Mouse (Mus musculus): ENCODE results near the gene Srsf7. TPM values are rescaled to one million over a fixed set of nuclear protein-coding genes. Genes with fewer than 3 reads are reported as not detected.

Srsf7 gene
- 328 and 372 TPM in 2 replicates for polyA plus RNA-seq (2011; ENCODE audit: insufficient read depth, insufficient read length, low read depth, missing spikeins)

GRCm38 (mm10) chr17:80206671-80207581 lies at the start of gene Srsf7, which contains the start of gene Ttc39d:
Gene Srsf7 (minus strand): TSS chr17:80207307.
Gene Ttc39d (plus strand): TSS chr17:80207460.
- peak within 1 kb of the TSS; percentile 96 for H3K4me3 ChIP-seq (ENCODE audit: low read depth, low read length)
- H3K36me3 ChIP-seq (ENCODE audit: control insufficient read depth, insufficient read depth, low read length, poor library complexity, severe bottlenecking): peaks cover 40% of the 10 kb centered on the region
- peak within 1 kb of the TSS; percentile 56 for H3K27ac ChIP-seq (ENCODE audit: insufficient read depth, low read length)
- peak; percentile 69; the same call in 1 of the 2 replicates for TF ChIP-seq EP300 (IDR thresholded peaks at IDR 0.05; ENCODE audit: insufficient read depth, low read depth, low read length)
- TF ChIP-seq CTCF (IDR thresholded peaks at IDR 0.05; ENCODE audit: low read depth, low read length): no peak
- TF ChIP-seq POLR2A (IDR thresholded peaks at IDR 0.05; ENCODE audit: insufficient read depth, low read length): peak; percentile 99
- H3K9ac ChIP-seq (ENCODE audit: low read depth, poor library complexity, severe bottlenecking): peak within 1 kb of the TSS; percentile 90
- H3K9me3 ChIP-seq (replicated peaks; ENCODE audit: control insufficient read depth, insufficient read depth, low read length, poor library complexity, severe bottlenecking): no peaks in the 10 kb centered on the region
- no peaks in the 10 kb centered on the region for H3K27me3 ChIP-seq (ENCODE audit: control insufficient read depth, insufficient read depth, low read length, poor library complexity, severe bottlenecking)
- H3K4me1 ChIP-seq (ENCODE audit: control insufficient read depth, insufficient read depth, low read length): no peaks in the 10 kb centered on the region

GRCm38 (mm10) chr17:80255208-80255607 lies 48.1 kb upstream of the Srsf7 start:
- peak overlapping the region; percentile 77 for H3K9ac ChIP-seq (ENCODE audit: low read depth, poor library complexity, severe bottlenecking)
- H3K36me3 ChIP-seq (ENCODE audit: control insufficient read depth, insufficient read depth, low read length, poor library complexity, severe bottlenecking): peaks cover 33% of the 10 kb centered on the region
- H3K27me3 ChIP-seq (ENCODE audit: control insufficient read depth, insufficient read depth, low read length, poor library complexity, severe bottlenecking): no peaks in the 10 kb centered on the region
- peaks cover 2% of the 10 kb centered on the region for H3K4me1 ChIP-seq (ENCODE audit: control insufficient read depth, insufficient read depth, low read length)
- peak overlapping the region; percentile 98 for H3K27ac ChIP-seq (ENCODE audit: insufficient read depth, low read length)
- TF ChIP-seq CTCF (IDR thresholded peaks at IDR 0.05; ENCODE audit: low read depth, low read length) (no peak), EP300 (IDR thresholded peaks at IDR 0.05; ENCODE audit: insufficient read depth, low read depth, low read length) (peak; percentile 98), POLR2A (IDR thresholded peaks at IDR 0.05; ENCODE audit: insufficient read depth, low read length) (peak; percentile 18)
- peaks cover 9% of the 10 kb centered on the region for H3K9me3 ChIP-seq (replicated peaks; ENCODE audit: control insufficient read depth, insufficient read depth, low read length, poor library complexity, severe bottlenecking)
- peak overlapping the region; percentile 25 for H3K4me3 ChIP-seq (ENCODE audit: low read depth, low read length)

GRCm38 (mm10) chr17:80254421-80254820 lies 47.3 kb upstream of the Srsf7 start:
- H3K36me3 ChIP-seq (ENCODE audit: control insufficient read depth, insufficient read depth, low read length, poor library complexity, severe bottlenecking): peaks cover 33% of the 10 kb centered on the region
- peaks cover 2% of the 10 kb centered on the region for H3K4me1 ChIP-seq (ENCODE audit: control insufficient read depth, insufficient read depth, low read length)
- no peaks in the 10 kb centered on the region for H3K27me3 ChIP-seq (ENCODE audit: control insufficient read depth, insufficient read depth, low read length, poor library complexity, severe bottlenecking)
- peak overlapping the region; percentile 42 for H3K4me3 ChIP-seq (ENCODE audit: low read depth, low read length)
- H3K9ac ChIP-seq (ENCODE audit: low read depth, poor library complexity, severe bottlenecking): peak overlapping the region; percentile 77
- peak overlapping the region; percentile 98 for H3K27ac ChIP-seq (ENCODE audit: insufficient read depth, low read length)
- TF ChIP-seq CTCF (IDR thresholded peaks at IDR 0.05; ENCODE audit: low read depth, low read length): no peak
- no peak for TF ChIP-seq EP300 (IDR thresholded peaks at IDR 0.05; ENCODE audit: insufficient read depth, low read depth, low read length)
- no peak for TF ChIP-seq POLR2A (IDR thresholded peaks at IDR 0.05; ENCODE audit: insufficient read depth, low read length)
- H3K9me3 ChIP-seq (replicated peaks; ENCODE audit: control insufficient read depth, insufficient read depth, low read length, poor library complexity, severe bottlenecking): peaks cover 9% of the 10 kb centered on the region

- Histone ChIP-seq H3K36me3 (ENCODE audit: control insufficient read depth, insufficient read depth, low read length, poor library complexity, severe bottlenecking) (peaks cover 29% of the 10 kb centered on the region), H3K27me3 (ENCODE audit: control insufficient read depth, insufficient read depth, low read length, poor library complexity, severe bottlenecking) (no peaks in the 10 kb centered on the region), H3K4me3 (ENCODE audit: low read depth, low read length) (no peak overlapping the region), H3K9me3 (replicated peaks; ENCODE audit: control insufficient read depth, insufficient read depth, low read length, poor library complexity, severe bottlenecking) (peaks cover 9% of the 10 kb centered on the region), H3K9ac (ENCODE audit: low read depth, poor library complexity, severe bottlenecking) (no peak overlapping the region), H3K27ac (ENCODE audit: insufficient read depth, low read length) (no peak overlapping the region), H3K4me1 (ENCODE audit: control insufficient read depth, insufficient read depth, low read length) (peaks cover 2% of the 10 kb centered on the region)
- TF ChIP-seq CTCF (IDR thresholded peaks at IDR 0.05; ENCODE audit: low read depth, low read length) (no peak), POLR2A (IDR thresholded peaks at IDR 0.05; ENCODE audit: insufficient read depth, low read length) (no peak), EP300 (IDR thresholded peaks at IDR 0.05; ENCODE audit: insufficient read depth, low read depth, low read length) (no peak)
Measured at GRCm38 (mm10) chr17:80252757-80253525, 45.8 kb upstream of the Srsf7 start.

- Histone ChIP-seq H3K4me1 (ENCODE audit: control insufficient read depth, insufficient read depth, low read length) (no peaks in the 10 kb centered on the region), H3K36me3 (ENCODE audit: control insufficient read depth, insufficient read depth, low read length, poor library complexity, severe bottlenecking) (peaks cover 6% of the 10 kb centered on the region; the same call in 1 of the 2 replicates)
- TF ChIP-seq CTCF (IDR thresholded peaks at IDR 0.05; ENCODE audit: low read depth, low read length) (no peak), POLR2A (IDR thresholded peaks at IDR 0.05; ENCODE audit: insufficient read depth, low read length) (no peak), EP300 (IDR thresholded peaks at IDR 0.05; ENCODE audit: insufficient read depth, low read depth, low read length) (no peak)
Measured at GRCm38 (mm10) chr17:80243116-80243515, 36.0 kb upstream of the Srsf7 start.

More at GRCm38 (mm10) chr17:80243116-80243515, 36.0 kb upstream of the Srsf7 start:
- Histone ChIP-seq H3K4me3 (ENCODE audit: low read depth, low read length) (no peak overlapping the region), H3K27ac (ENCODE audit: insufficient read depth, low read length) (no peak overlapping the region), H3K9me3 (replicated peaks; ENCODE audit: control insufficient read depth, insufficient read depth, low read length, poor library complexity, severe bottlenecking) (no peaks in the 10 kb centered on the region), H3K27me3 (ENCODE audit: control insufficient read depth, insufficient read depth, low read length, poor library complexity, severe bottlenecking) (no peaks in the 10 kb centered on the region), H3K9ac (ENCODE audit: low read depth, poor library complexity, severe bottlenecking) (no peak overlapping the region)

All from ES-Bruce4 (cell line).